Mouse (Mus musculus) limb, embryonic 11.5 days (tissue): Measurements from ENCODE around the gene Lhpp. TPM values are rescaled to one million over a fixed set of nuclear protein-coding genes. Genes with fewer than 3 reads are reported as not detected.

Experiments
- ATAC-seq: fragments of 200-750 bp; cut with Nextera tagmentation; 2 replicates; pipeline ENCODE4 v1.8.0; 2017; ENCODE audit warnings: low read depth; ENCODE audit not compliant: insufficient number of reproducible peaks, low FRiP score, low TSS enrichment
- DNase-seq: peaks from one replicate; pipeline ENCODE4 v3.0.0-alpha.2; 2015; ENCODE audit warnings: low spot score
- H3K27ac ChIP-seq: fragments of 300-500 bp; sonication (generic); replicated peaks from 2 replicates; pipeline ENCODE4 v1.5.1; 2014; ENCODE audit warnings: low read depth, mild to moderate bottlenecking, low read length
- H3K27me3 ChIP-seq: fragments of 300-500 bp; sonication (generic); 2 replicates; pipeline ENCODE4 v1.6.1; 2014; ENCODE audit warnings: mild to moderate bottlenecking, low read length, mixed read lengths; ENCODE audit not compliant: control insufficient read depth, insufficient read depth
- H3K36me3 ChIP-seq: fragments of 300-500 bp; sonication (generic); 2 replicates; pipeline ENCODE4 v1.6.1; 2014; ENCODE audit warnings: mild to moderate bottlenecking, low read length, moderate library complexity, mixed read lengths; ENCODE audit not compliant: control insufficient read depth, insufficient read depth
- H3K4me1 ChIP-seq: fragments of 300-500 bp; sonication (generic); 2 replicates; pipeline ENCODE4 v1.6.1; 2014; ENCODE audit warnings: low read length, mixed read lengths; ENCODE audit not compliant: control insufficient read depth, insufficient read depth
- H3K4me2 ChIP-seq: fragments of 300-500 bp; sonication (generic); 2 replicates; pipeline ENCODE4 v1.6.1; 2014; ENCODE audit warnings: low read depth, mild to moderate bottlenecking, moderate library complexity; ENCODE audit not compliant: severe bottlenecking
- H3K4me3 ChIP-seq: fragments of 300-500 bp; sonication (generic); 2 replicates; pipeline ENCODE4 v1.5.1; 2014; ENCODE audit warnings: low read depth, low read length
- H3K9ac ChIP-seq: fragments of 300-500 bp; sonication (generic); 2 replicates; pipeline ENCODE4 v1.6.1; 2014; ENCODE audit warnings: mild to moderate bottlenecking, low read length
- H3K9me3 ChIP-seq: fragments of 300-500 bp; sonication (generic); 2 replicates; pipeline ENCODE4 v1.6.1; 2016; ENCODE audit warnings: low read length; ENCODE audit not compliant: control insufficient read depth
- WGBS: fragments of 180-500 bp; shearing (Covaris S2); extraction: QIAGEN DNeasy Blood & Tissue Kit; methylation state at CpG from one replicate; pipeline ENCODE4 v1.1.7; 2014; 5-methylcytosine and 5-hydroxymethylcytosine counted together
- polyA plus RNA-seq: library from polyadenylated mRNA; unstranded; fragments of >200 nt; fragmentation: Nextera tagmentation; extraction: Ambion mirVana; gene quantifications from 2 replicates; pipeline ENCODE4 v1.2.1, GENCODE M21; 2014

Lhpp gene
- polyA plus RNA-seq, 1 experiment from 2014 or later, result 20.6 TPM

- Histone ChIP-seq H3K27ac (no peak overlapping the region), H3K36me3 (no peaks in the 10 kb centered on the region), H3K9ac (no peak overlapping the region), H3K4me3 (no peak overlapping the region), H3K9me3 (no peaks in the 10 kb centered on the region), H3K4me2 (no peak overlapping the region), H3K4me1 (peaks cover 13% of the 10 kb centered on the region), H3K27me3 (no peaks in the 10 kb centered on the region)
- 91% methylated on average over 15 of the region's 15 CpGs for WGBS
- ATAC-seq, result no peak
- DNase-seq, result no peak
These were observed 9.8 kb downstream of the Lhpp start for GRCm38 (mm10) chr7:132619975-132620918.

GRCm38 (mm10) chr7:132624161-132624560 is 13.7 kb downstream of the Lhpp start:
- Histone ChIP-seq H3K36me3 (no peaks in the 10 kb centered on the region), H3K9ac (no peak overlapping the region), H3K4me3 (no peak overlapping the region), H3K9me3 (no peaks in the 10 kb centered on the region), H3K27me3 (no peaks in the 10 kb centered on the region), H3K27ac (no peak overlapping the region), H3K4me2 (no peak overlapping the region), H3K4me1 (no peaks in the 10 kb centered on the region)
- no peak for ATAC-seq
- WGBS, result 81% methylated on average over 10 of the region's 10 CpGs
- no peak for DNase-seq

GRCm38 (mm10) chr7:132626174-132626573 is 15.7 kb downstream of the Lhpp start:
- Histone ChIP-seq H3K4me1 (no peaks in the 10 kb centered on the region), H3K4me3 (no peak overlapping the region), H3K27me3 (no peaks in the 10 kb centered on the region), H3K36me3 (no peaks in the 10 kb centered on the region), H3K27ac (no peak overlapping the region), H3K9me3 (no peaks in the 10 kb centered on the region), H3K4me2 (no peak overlapping the region), H3K9ac (no peak overlapping the region)
- ATAC-seq (no peak), DNase-seq (no peak)
- 27% methylated on average over 4 of the region's 4 CpGs for WGBS

GRCm38 (mm10) chr7:132627448-132627847 is 17.0 kb downstream of the Lhpp start:
- ATAC-seq (no peak), DNase-seq (no peak)
- H3K27me3 ChIP-seq, result no peaks in the 10 kb centered on the region
- H3K36me3 ChIP-seq, result no peaks in the 10 kb centered on the region
- H3K9ac ChIP-seq, result no peak overlapping the region
- H3K9me3 ChIP-seq, result no peaks in the 10 kb centered on the region
- H3K4me2 ChIP-seq, result no peak overlapping the region
- H3K4me1 ChIP-seq, result no peaks in the 10 kb centered on the region
- WGBS, result 81% methylated on average over 3 of the region's 3 CpGs
- no peak overlapping the region for H3K4me3 ChIP-seq
- no peak overlapping the region for H3K27ac ChIP-seq

- Histone ChIP-seq H3K4me1 (no peaks in the 10 kb centered on the region), H3K27me3 (no peaks in the 10 kb centered on the region), H3K9ac (no peak overlapping the region), H3K4me3 (no peak overlapping the region), H3K27ac (no peak overlapping the region), H3K4me2 (no peak overlapping the region), H3K36me3 (no peaks in the 10 kb centered on the region), H3K9me3 (no peaks in the 10 kb centered on the region)
- ATAC-seq (no peak), DNase-seq (no peak)
- 87% methylated on average over 11 of the region's 11 CpGs for WGBS
These were observed 20.9 kb downstream of the Lhpp start for GRCm38 (mm10) chr7:132631313-132631712.

GRCm38 (mm10) chr7:132637292-132637691 is 26.9 kb downstream of the Lhpp start:
- no peaks in the 10 kb centered on the region for H3K36me3 ChIP-seq
- no peak overlapping the region for H3K4me2 ChIP-seq
- DNase-seq, result no peak
- no peak overlapping the region for H3K27ac ChIP-seq
- H3K27me3 ChIP-seq, result no peaks in the 10 kb centered on the region
- 11% methylated on average over 12 of the region's 12 CpGs for WGBS
- no peak for ATAC-seq
- no peaks in the 10 kb centered on the region for H3K9me3 ChIP-seq
- H3K9ac ChIP-seq, result no peak overlapping the region
- H3K4me1 ChIP-seq, result peaks cover 3% of the 10 kb centered on the region
- no peak overlapping the region for H3K4me3 ChIP-seq

- 69% methylated on average over 12 of the region's 12 CpGs for WGBS
These were observed 28.1 kb downstream of the Lhpp start for GRCm38 (mm10) chr7:132638446-132639087.

GRCm38 (mm10) chr7:132640946-132641345 is 30.5 kb downstream of the Lhpp start:
- Histone ChIP-seq H3K4me2 (no peak overlapping the region), H3K4me3 (no peak overlapping the region), H3K27me3 (no peaks in the 10 kb centered on the region), H3K9me3 (no peaks in the 10 kb centered on the region), H3K9ac (no peak overlapping the region), H3K4me1 (peaks cover 3% of the 10 kb centered on the region), H3K27ac (no peak overlapping the region), H3K36me3 (no peaks in the 10 kb centered on the region)
- ATAC-seq (no peak), DNase-seq (no peak)
- WGBS, result 19% methylated on average over 9 of the region's 9 CpGs

More at GRCm38 (mm10) chr7:132638446-132639087, 28.1 kb downstream of the Lhpp start:
- H3K4me2 ChIP-seq, result no peak overlapping the region
- H3K4me3 ChIP-seq, result no peak overlapping the region
- H3K9me3 ChIP-seq, result no peaks in the 10 kb centered on the region
- no peak overlapping the region for H3K9ac ChIP-seq
- DNase-seq (peak; percentile 65), ATAC-seq (peak; percentile 72; the same call in 1 of the 2 replicates)
- no peaks in the 10 kb centered on the region for H3K27me3 ChIP-seq
- no peaks in the 10 kb centered on the region for H3K36me3 ChIP-seq
- no peak overlapping the region for H3K27ac ChIP-seq
- peaks cover 3% of the 10 kb centered on the region for H3K4me1 ChIP-seq
